Mouse (Mus musculus) liver, postnatal 0 days (tissue): ENCODE measurements around the gene Tmeff2.

ENCODE experiments used
- CTCF ChIP-seq: sonication (generic); IDR thresholded peaks from 2 replicates; pipeline ENCODE4 v1.5.1; 2016; ENCODE audit warnings: antibody characterized with exemption, low read depth
- EP300 ChIP-seq: IDR thresholded peaks from 2 replicates; pipeline ENCODE4 v1.6.1; 2016; ENCODE audit warnings: antibody characterized with exemption, low read depth, mild to moderate bottlenecking

- TF ChIP-seq CTCF (no peak), EP300 (no peak)
Measured at GRCm38 (mm10) chr1:50979358-50980081, 79.1 kb downstream of the Tmeff2 start.
